Mouse (Mus musculus): ENCODE measurements around the gene Pilrb2.

Pilrb2 gene

GRCm38 (mm10) chr5:137833500-137833899 lies 38.1 kb downstream of the Pilrb2 start:
- no peak for DNase-seq (ENCODE audit: low read depth, low spot score)

GRCm38 (mm10) chr5:137831506-137831905 lies 40.1 kb downstream of the Pilrb2 start:
- DNase-seq (ENCODE audit: low read depth, low spot score), result no peak

GRCm38 (mm10) chr5:137831106-137831505 lies 40.5 kb downstream of the Pilrb2 start:
- no peak for DNase-seq (ENCODE audit: low read depth, low spot score)

GRCm38 (mm10) chr5:137830238-137830637 lies 41.4 kb downstream of the Pilrb2 start:
- no peak for DNase-seq (ENCODE audit: low read depth, low spot score)

- DNase-seq (ENCODE audit: low read depth, low spot score), result peak; percentile 5
Measured at GRCm38 (mm10) chr5:137828694-137829093, 42.9 kb downstream of the Pilrb2 start.

- peak; percentile 10 for DNase-seq (ENCODE audit: low read depth, low spot score)
Measured at GRCm38 (mm10) chr5:137826421-137826820, 45.2 kb downstream of the Pilrb2 start.

- DNase-seq (ENCODE audit: low read depth, low spot score), result no peak
Measured at GRCm38 (mm10) chr5:137825971-137826370, 45.6 kb downstream of the Pilrb2 start.

GRCm38 (mm10) chr5:137825030-137825429 lies 46.6 kb downstream of the Pilrb2 start:
- DNase-seq (ENCODE audit: low read depth, low spot score), result no peak

- DNase-seq (ENCODE audit: low read depth, low spot score), result no peak
Measured at GRCm38 (mm10) chr5:137823455-137824045, 48.1 kb downstream of the Pilrb2 start.

- DNase-seq (ENCODE audit: low read depth, low spot score), result no peak
Measured at GRCm38 (mm10) chr5:137822602-137823001, 49.0 kb downstream of the Pilrb2 start.

- DNase-seq (ENCODE audit: low read depth, low spot score), result no peak
Measured at GRCm38 (mm10) chr5:137822126-137822525, 49.5 kb downstream of the Pilrb2 start.

- no peak for DNase-seq (ENCODE audit: low read depth, low spot score)
Measured at GRCm38 (mm10) chr5:137817466-137818222, 54.0 kb downstream of the Pilrb2 start.

All from ZHBTc4 (cell line).